Mouse (Mus musculus) embryo, embryonic 11 days (tissue): ENCODE data around the gene Gm17584.
"Not testable (repeated sequence)": the region's sequence is repeated elsewhere in the genome, so short reads cannot be mapped to it uniquely, and the experiment has no call there.

Source experiments
- DNase-seq: peaks from one replicate; pipeline ENCODE4 v3.0.0-alpha.2; 2015

The Gm17584 gene

DNA sequence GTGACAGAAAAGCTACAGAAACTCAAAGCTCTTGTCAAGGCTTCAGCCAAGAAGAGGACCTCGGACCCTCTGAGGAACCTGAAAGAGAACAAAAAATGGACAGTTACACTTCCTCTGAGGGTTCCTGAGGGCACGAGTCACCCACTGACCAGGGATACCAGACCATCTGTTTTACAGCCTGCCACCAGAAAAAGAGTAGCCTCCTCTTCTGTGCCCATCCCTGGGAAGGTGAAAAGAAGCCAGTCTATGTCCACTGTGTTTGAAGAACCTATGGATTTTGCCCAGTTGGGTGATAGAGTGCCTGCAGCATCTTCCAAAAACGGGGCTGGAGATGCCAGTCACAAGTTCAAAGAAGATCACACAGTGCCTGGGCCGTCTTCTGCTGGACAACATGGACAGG is at the start of gene Gm17584:
Gene Gm17584 (plus strand): TSS at position 301 of the 400 bp plus-strand sequence.
- not testable (repeated sequence) for DNase-seq
